Mouse (Mus musculus): Measurements from ENCODE around the gene Ccnd3. TPM values are rescaled to one million over a fixed set of nuclear protein-coding genes. Genes with fewer than 3 reads are reported as not detected.

The Ccnd3 gene
- total RNA-seq, 2 experiments from 2014 or later = 155 to 315 TPM

DNA sequence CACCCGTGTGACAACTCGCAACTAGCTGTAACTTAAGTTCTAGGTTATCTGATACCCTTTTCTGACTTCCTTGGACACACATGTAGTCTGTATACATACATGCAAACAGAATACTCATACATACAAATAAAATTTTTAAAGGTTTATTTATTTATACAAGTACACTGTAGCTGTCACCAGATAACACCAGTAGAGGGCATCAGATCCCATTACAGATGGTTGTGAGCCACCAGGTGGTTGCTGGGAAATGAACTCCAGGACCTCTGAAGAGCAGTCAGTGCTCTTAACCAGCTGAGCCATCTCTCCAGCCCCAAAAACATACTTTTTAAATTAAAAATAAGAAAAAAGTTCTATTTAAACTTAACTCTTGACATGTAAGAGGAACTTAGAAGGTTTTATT, 138.1 kb downstream of the Ccnd3 start:
- no peak for ATAC-seq (ENCODE audit: poor library complexity, severe bottlenecking)

DNA sequence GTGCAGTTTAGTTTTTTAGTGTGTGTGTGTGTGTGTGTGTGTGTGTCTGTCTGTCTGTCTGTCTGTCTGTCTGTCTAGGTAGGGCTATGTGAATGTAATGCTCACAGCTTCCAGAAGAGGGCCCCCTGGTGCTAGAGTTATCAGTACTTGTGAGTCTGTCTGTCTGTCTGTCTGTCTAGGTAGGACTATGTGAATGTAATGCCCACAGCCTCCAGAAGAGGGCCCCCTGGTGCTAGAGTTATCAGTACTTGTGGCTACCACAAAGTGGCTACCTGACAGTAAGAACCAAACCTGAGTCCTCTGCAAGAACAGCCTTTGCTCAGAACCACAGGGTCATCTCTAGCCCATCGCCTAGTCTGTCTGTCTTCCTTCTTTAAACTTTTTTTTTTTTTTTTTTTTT, 141.8 kb downstream of the Ccnd3 start:
- ATAC-seq (ENCODE audit: poor library complexity, severe bottlenecking) = peak; percentile 89

- no peak for ATAC-seq (ENCODE audit: poor library complexity, severe bottlenecking)
These were observed 144.1 kb downstream of the Ccnd3 start for GRCm38 (mm10) chr17:47648966-47649365.

Other genes starting within 250 kb of the Ccnd3 start
- 30.9 and 34.0 TPM in 2 replicates for gene Mrps10, start 136.2 kb upstream of the Ccnd3 start, total RNA-seq (2015)
- 21.7 and 23.9 TPM in 2 replicates for gene Mrps10, start 136.2 kb upstream of the Ccnd3 start, total RNA-seq (2017)
- 1.0 and 1.5 TPM in 2 replicates for gene Guca1b, start 119.7 kb upstream of the Ccnd3 start, total RNA-seq (2015)
- gene Guca1b, start 119.7 kb upstream of the Ccnd3 start, total RNA-seq (2017) = 0.15 and 0.61 TPM in 2 replicates
- 6.3 and 7.0 TPM in 2 replicates for gene Guca1a, start 104.5 kb upstream of the Ccnd3 start, total RNA-seq (2015)
- gene Guca1a, start 104.5 kb upstream of the Ccnd3 start, total RNA-seq (2017) = 1.3 and 1.4 TPM in 2 replicates
- 0.25 and 0.38 TPM in 2 replicates for gene AI661453, start 68.4 kb upstream of the Ccnd3 start, total RNA-seq (2015)
- gene AI661453, start 68.4 kb upstream of the Ccnd3 start, total RNA-seq (2017) = 0.16 TPM in 1 of 2 replicates, not detected in the other
- gene 1700001C19Rik, start 67.7 kb upstream of the Ccnd3 start, total RNA-seq (2015) = not detected in 2 replicates
- not detected in 2 replicates for gene 1700001C19Rik, start 67.7 kb upstream of the Ccnd3 start, total RNA-seq (2017)
- gene Taf8, start 2.8 kb upstream of the Ccnd3 start, total RNA-seq (2015) = 16.3 and 19.3 TPM in 2 replicates
- 44.0 and 57.5 TPM in 2 replicates for gene Taf8, start 2.8 kb upstream of the Ccnd3 start, total RNA-seq (2017)
- gene Bysl, start 106.4 kb downstream of the Ccnd3 start, total RNA-seq (2015) = 4.8 and 5.6 TPM in 2 replicates
- gene Bysl, start 106.4 kb downstream of the Ccnd3 start, total RNA-seq (2017) = 6.4 and 7.3 TPM in 2 replicates
- 17.2 and 18.2 TPM in 2 replicates for gene Med20, start 106.5 kb downstream of the Ccnd3 start, total RNA-seq (2015)
- gene Med20, start 106.5 kb downstream of the Ccnd3 start, total RNA-seq (2017) = 32.2 and 33.8 TPM in 2 replicates
- 0.49 and 2.4 TPM in 2 replicates for gene Gm20517, start 106.5 kb downstream of the Ccnd3 start, total RNA-seq (2015)
- gene Gm20517, start 106.5 kb downstream of the Ccnd3 start, total RNA-seq (2017) = 1.7 and 2.3 TPM in 2 replicates
- gene Usp49, start 125.6 kb downstream of the Ccnd3 start, total RNA-seq (2015) = 3.9 and 5.1 TPM in 2 replicates
- 4.2 and 5.3 TPM in 2 replicates for gene Usp49, start 125.6 kb downstream of the Ccnd3 start, total RNA-seq (2017)
- gene Tomm6, start 183.3 kb downstream of the Ccnd3 start, total RNA-seq (2015) = 142 and 150 TPM in 2 replicates
- gene Tomm6, start 183.3 kb downstream of the Ccnd3 start, total RNA-seq (2017) = 38.6 and 44.1 TPM in 2 replicates
- 0.71 TPM in 1 of 2 replicates, not detected in the other for gene Frs3, start 184.0 kb downstream of the Ccnd3 start, total RNA-seq (2015)
- 0.12 and 0.15 TPM in 2 replicates for gene Frs3, start 184.0 kb downstream of the Ccnd3 start, total RNA-seq (2017)
- not detected in 2 replicates for gene Gm21981, start 189.4 kb downstream of the Ccnd3 start, total RNA-seq (2015)
- gene Gm21981, start 189.4 kb downstream of the Ccnd3 start, total RNA-seq (2017) = not detected in 2 replicates
- 0.16 TPM in 1 of 2 replicates, not detected in the other for gene Prickle4, start 189.7 kb downstream of the Ccnd3 start, total RNA-seq (2015)
- 1.1 TPM in 1 of 2 replicates, not detected in the other for gene Prickle4, start 189.7 kb downstream of the Ccnd3 start, total RNA-seq (2017)
- not detected in 2 replicates for gene Pgc, start 221.8 kb downstream of the Ccnd3 start, total RNA-seq (2015)
- gene Pgc, start 221.8 kb downstream of the Ccnd3 start, total RNA-seq (2017) = not detected in 2 replicates
- 31.0 and 31.7 TPM in 2 replicates for gene Tfeb, start 232.0 kb downstream of the Ccnd3 start, total RNA-seq (2015)
- 38.5 and 39.9 TPM in 2 replicates for gene Tfeb, start 232.0 kb downstream of the Ccnd3 start, total RNA-seq (2017)

All from megakaryocyte, adult 5-6 weeks (primary cell).